Mouse (Mus musculus) brain, embryonic 14.5 days (tissue): ENCODE data around the gene Dlg4.

Experiments
- CTCF ChIP-seq: fragments of 200-500 bp; IDR thresholded peaks from 2 replicates; pipeline ENCODE4 v1.5.1; 2012; ENCODE audit warnings: inconsistent platforms, mild to moderate bottlenecking, moderate library complexity, borderline replicate concordance; ENCODE audit not compliant: insufficient read depth, insufficient read length; ENCODE audit errors: extremely low read depth
- POLR2A ChIP-seq: fragments of 200-500 bp; IDR thresholded peaks from 2 replicates; pipeline ENCODE4 v1.6.1; 2012; ENCODE audit warnings: mild to moderate bottlenecking, inconsistent platforms, borderline replicate concordance; ENCODE audit not compliant: poor library complexity, insufficient read depth, insufficient read length, severe bottlenecking; ENCODE audit errors: extremely low read depth

DNA sequence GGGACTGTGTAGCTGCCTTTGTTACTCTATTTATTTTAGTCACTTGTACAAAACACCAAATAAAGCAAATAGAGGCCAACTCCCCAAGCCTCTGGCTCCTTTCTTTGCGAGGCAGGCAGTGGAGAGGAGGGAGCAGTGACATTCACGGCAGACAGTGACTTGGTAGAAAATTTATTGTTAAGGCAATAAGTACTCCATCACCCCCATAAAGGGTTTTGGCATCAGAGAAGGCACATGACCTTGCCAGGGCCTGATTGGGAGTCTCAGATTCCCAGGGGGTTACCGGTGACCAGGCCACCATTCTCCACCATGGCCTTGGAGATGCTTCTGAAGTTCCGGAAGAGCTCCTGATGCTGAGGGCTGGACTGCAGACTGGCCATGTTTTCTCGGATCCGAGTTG is 6.7 kb upstream of the Dlg4 start:
- no peak for TF ChIP-seq CTCF
- TF ChIP-seq POLR2A, result no peak
